Mouse (Mus musculus): Measurements from ENCODE around the gene Prpf38a.

Gene Prpf38a

GRCm38 (mm10) chr4:108578840-108579742 lies at the start of gene Prpf38a, which contains the start of gene Orc1:
Gene Prpf38a, minus strand, starts transcription at chr4:108579336.
Gene Orc1, plus strand, starts transcription at chr4:108579423.
- in situ Hi-C loops (cut with MboI, MseI): loop anchor here in 1 of 2 experiments (5.0 kb wide), 1 partner anchor 697 kb away; no protein-coding TSS in a partner anchor

GRCm38 (mm10) chr4:108627066-108627465 lies 47.9 kb upstream of the Prpf38a start:
- in situ Hi-C loops (cut with MboI, MseI): loop anchor here in 1 of 2 experiments (10.0 kb wide), 1 partner anchor 1722 kb away; no protein-coding TSS in a partner anchor

DNA sequence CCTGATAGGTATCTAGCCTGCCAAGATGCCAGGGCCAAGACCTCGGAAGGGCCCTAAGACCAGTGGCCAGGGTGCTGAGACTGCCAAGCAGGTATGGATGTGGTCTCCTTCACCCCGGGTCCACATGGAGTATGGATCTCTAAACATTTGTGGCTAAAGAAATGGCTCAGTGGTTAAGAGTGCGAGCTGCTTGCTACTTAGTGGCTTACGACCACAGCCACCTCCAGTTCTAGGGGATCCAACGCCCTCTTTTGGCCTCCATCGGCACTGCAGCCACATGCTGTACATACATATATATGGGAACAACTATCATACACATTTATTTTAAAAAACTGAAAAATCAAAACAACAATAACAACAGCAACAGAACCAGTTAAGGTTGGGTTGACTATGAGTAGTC lies 42.4 kb upstream of the Prpf38a start:
- in situ Hi-C loops (cut with MboI, MseI): loop anchor here (5.0 to 25.0 kb wide), 3 partner anchors 299 to 1784 kb away; no protein-coding TSS in a partner anchor

- in situ Hi-C loops (cut with MboI, MseI): loop anchor here (5.0 to 25.0 kb wide), 3 partner anchors 298 to 1783 kb away; no protein-coding TSS in a partner anchor
These were observed 41.4 kb upstream of the Prpf38a start for GRCm38 (mm10) chr4:108620536-108620935.

- in situ Hi-C loops (cut with MboI, MseI): loop anchor here (5.0 to 25.0 kb wide), 3 partner anchors 297 to 1782 kb away; no protein-coding TSS in a partner anchor
These were observed 40.6 kb upstream of the Prpf38a start, which contains the start of gene Cc2d1b for GRCm38 (mm10) chr4:108619587-108620341. Gene Cc2d1b, plus strand, starts transcription at chr4:108619940.

DNA sequence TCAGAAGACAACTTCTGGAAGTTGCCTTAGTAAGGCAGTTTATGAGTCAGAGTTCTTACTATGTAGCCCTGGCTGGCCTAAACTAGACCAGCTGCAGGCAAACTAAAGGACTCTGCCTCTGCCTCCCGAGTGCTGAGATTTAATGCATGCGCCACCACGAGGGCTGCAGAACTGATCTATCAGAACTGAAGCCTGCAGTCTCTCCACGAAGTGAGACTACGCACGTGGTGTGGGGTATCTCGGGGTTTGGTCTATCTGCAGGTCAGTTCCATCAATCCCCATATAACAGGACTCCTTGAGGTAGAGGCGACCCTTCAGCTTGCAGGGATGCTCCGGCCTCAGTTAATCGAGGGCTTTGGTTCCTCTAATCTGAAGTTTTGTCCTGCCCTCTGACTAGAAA lies 40.0 kb upstream of the Prpf38a start:
- in situ Hi-C loops (cut with MboI, MseI): loop anchor here in 1 of 2 experiments (25.0 kb wide), 1 partner anchor 1782 kb away; no protein-coding TSS in a partner anchor

DNA sequence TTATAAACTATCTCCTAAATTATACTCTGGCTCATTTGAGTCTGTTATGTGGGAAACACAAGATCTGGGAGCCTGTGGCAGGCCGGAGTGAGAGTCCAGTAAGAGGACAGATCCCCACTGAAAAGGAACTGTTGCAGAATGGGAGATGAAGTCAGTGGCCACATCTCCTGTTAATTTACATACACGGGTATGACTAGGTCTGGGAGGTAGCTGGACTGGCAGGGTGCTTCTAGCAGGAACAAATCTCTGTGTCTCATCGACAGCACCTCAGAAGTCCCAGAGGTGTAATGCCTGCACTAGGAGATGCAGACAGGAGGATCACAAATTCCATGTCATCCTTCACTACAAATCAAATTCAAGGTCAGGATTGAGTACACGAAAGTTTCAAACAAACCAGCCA lies 39.5 kb upstream of the Prpf38a start:
- in situ Hi-C loops (cut with MboI, MseI): loop anchor here in 1 of 2 experiments (25.0 kb wide), 1 partner anchor 1781 kb away; no protein-coding TSS in a partner anchor

DNA sequence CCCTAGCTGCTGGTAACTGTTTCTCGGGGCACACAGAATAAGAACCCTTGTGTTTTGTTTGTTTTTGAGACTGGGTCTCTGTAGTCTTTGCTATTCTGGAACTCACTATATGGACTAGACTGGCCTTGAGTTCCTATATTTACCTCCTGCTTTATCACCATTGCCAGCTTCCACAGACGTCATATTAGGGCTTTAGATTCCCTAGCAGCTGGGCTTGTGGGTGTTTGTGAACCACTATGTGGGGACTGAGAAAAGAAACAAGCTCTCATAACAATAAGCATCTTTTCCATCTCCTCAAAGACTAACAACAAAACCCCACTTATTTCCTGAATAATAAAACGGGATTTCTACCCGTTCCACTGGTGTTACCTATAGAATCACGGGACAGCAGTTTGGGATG lies 31.8 kb upstream of the Prpf38a start:
- in situ Hi-C loops (cut with MboI, MseI): loop anchor here in 1 of 2 experiments (25.0 kb wide), 1 partner anchor 1774 kb away; no protein-coding TSS in a partner anchor

- in situ Hi-C loops (cut with MboI, MseI): loop anchor here in 1 of 2 experiments (25.0 kb wide), 1 partner anchor 1771 kb away; no protein-coding TSS in a partner anchor
These were observed 29.5 kb upstream of the Prpf38a start for GRCm38 (mm10) chr4:108608651-108609050.

DNA sequence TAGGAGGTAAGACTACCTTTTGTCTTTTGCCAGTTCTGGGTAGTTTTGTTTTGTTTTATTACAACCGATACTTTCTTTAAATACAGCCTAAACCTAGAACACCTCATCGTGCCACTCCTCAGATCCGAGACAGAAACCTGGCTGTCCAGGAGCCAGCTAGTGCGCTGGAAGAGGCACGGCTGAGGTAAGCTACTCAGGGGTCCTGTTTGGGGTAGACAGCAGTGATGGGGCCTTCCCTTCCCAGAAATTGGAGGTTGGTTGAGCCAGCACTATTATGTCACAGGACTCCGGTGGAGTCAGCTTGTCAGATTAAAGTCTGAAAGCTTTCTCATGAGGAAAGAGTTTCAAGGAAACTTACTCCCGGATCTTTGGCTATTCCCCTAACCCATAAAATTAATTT lies 22.7 kb upstream of the Prpf38a start:
- in situ Hi-C loops (cut with MboI, MseI): loop anchor here in 1 of 2 experiments (25.0 kb wide), 1 partner anchor 1765 kb away; no protein-coding TSS in a partner anchor

DNA sequence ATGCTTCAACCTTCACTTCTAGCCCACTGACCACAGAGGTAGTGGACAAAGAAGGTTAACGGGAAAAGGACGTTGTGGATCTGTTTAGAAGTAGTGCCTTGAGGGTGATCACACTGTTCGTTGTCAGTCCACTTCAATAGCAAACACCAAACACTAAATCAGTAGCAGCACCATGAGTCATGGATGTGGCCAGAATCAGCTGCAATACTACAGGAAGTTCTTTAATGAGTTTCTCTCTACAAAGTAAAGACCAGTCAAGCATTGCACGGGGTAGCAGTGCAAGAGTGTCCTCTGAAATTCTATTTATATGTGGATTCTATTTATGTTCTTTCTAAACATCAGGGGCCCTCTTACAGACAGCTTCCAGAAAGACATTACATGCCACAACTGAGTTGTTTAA lies 19.2 kb upstream of the Prpf38a start:
- in situ Hi-C loops (cut with MboI, MseI): no loop called here

DNA sequence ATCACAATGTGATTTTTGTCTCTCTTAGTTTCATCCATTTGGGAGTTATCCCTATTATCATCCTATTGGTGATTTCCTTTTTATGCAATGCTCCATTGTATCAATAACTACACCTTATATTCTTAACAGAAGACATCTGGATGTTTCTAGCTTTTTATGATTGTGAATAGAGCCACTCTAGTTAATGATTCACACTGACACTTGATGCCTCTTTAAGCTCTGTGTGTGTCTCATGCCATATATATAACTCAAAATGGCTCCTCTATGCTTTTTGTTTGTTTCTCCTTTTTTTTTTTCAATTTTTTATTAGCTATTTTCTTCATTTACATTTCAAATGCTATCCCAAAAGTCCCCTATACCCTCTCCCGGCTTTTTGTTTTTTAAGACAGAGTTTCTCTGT lies 16.6 kb upstream of the Prpf38a start:
- in situ Hi-C loops (cut with MboI, MseI): no loop called here

GRCm38 (mm10) chr4:108593376-108593775 lies 14.2 kb upstream of the Prpf38a start:
- in situ Hi-C loops (cut with MboI, MseI): no loop called here

DNA sequence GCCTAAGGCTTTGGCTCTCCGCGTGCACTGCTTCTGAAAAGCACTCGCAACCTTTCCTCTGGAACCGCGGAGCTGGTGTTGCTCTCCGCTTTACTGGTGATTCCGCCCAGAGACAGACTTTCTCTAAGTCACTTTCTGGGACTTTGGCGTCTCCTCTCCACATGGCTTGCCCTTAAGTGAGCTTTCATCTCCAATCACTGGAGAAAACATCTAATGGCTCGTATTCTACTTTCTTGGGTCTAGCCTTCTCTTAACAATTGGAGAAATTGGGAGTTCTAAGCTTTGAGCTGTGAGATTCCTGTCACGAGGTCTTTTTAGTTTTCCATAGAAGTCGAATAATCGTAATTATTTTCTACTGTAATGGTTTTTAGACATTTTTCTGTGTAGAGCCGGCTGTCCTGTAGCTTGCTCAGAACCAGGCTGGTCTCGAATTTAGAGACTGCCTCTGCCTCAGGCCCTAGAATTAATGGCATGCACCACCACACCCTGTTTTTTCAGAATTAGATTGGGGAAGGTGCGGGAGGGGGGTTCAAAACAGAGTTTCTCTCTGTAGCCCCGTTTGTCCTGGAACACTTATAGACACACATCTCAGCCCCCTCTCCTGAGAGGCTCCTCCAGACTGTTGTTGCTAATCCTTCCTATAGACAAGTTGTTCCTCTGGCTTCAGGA lies 741 bp upstream of the Prpf38a start:
- in situ Hi-C loops (cut with MboI, MseI): loop anchor here in 1 of 2 experiments (5.0 kb wide), 1 partner anchor 698 kb away; no protein-coding TSS in a partner anchor

GRCm38 (mm10) chr4:108572644-108573043 lies 6.5 kb downstream of the Prpf38a start:
- in situ Hi-C loops (cut with MboI, MseI): no loop called here

DNA sequence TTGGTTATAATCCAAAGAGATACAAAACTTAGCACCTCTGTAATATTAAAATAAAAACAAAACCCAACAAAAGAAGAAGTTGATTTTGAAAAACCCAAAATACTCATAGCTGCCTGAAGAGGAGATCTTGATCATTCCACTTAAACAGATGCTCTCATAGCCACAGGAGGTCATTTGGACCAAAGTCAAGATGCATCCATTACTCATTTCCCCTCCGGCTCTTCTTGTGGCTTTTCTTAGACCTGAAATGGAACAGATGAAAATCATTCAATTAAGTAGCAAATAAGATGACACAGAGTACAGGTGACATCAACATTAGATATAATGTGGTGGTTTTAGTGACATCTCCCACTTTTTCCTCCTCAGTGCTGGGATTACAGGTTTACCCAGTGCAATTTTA lies 14.1 kb downstream of the Prpf38a start:
- in situ Hi-C loops (cut with MboI, MseI): no loop called here

- in situ Hi-C loops (cut with MboI, MseI): no loop called here
These were observed 39.4 kb downstream of the Prpf38a start for GRCm38 (mm10) chr4:108539701-108540100.

All from T-helper 17 cell (primary cell).